Mouse (Mus musculus) liver, embryonic 13.5 days (tissue): ENCODE measurements around the gene Ptk6. TPM values are rescaled to one million over a fixed set of nuclear protein-coding genes. Genes with fewer than 3 reads are reported as not detected.

Source experiments
- ATAC-seq: fragments of 200-750 bp; cut with Nextera tagmentation; 2 replicates; pipeline ENCODE4 v1.8.0; 2017; ENCODE audit warnings: low read depth, mild to moderate bottlenecking, moderate number of reproducible peaks, moderate library complexity
- DNase-seq: peaks from one replicate; pipeline ENCODE4 v3.0.0; 2022
- H3K27ac ChIP-seq: fragments of 300-500 bp; sonication (generic); 2 replicates; pipeline ENCODE4 v1.5.1; 2015; ENCODE audit warnings: moderate library complexity, mild to moderate bottlenecking, inconsistent platforms
- H3K27me3 ChIP-seq: fragments of 300-500 bp; sonication (generic); 2 replicates; pipeline ENCODE4 v1.6.1; 2015; ENCODE audit warnings: mild to moderate bottlenecking, inconsistent platforms
- H3K36me3 ChIP-seq: fragments of 300-500 bp; sonication (generic); 2 replicates; pipeline ENCODE4 v1.6.1; 2015; ENCODE audit warnings: mild to moderate bottlenecking, inconsistent platforms
- H3K4me1 ChIP-seq: fragments of 300-500 bp; sonication (generic); replicated peaks from 2 replicates; pipeline ENCODE4 v1.6.1; 2015; ENCODE audit warnings: inconsistent platforms
- H3K4me2 ChIP-seq: fragments of 300-500 bp; sonication (generic); 2 replicates; pipeline ENCODE4 v1.6.1; 2015; ENCODE audit warnings: inconsistent platforms, mild to moderate bottlenecking, moderate library complexity
- H3K4me3 ChIP-seq: fragments of 300-500 bp; sonication (generic); replicated peaks from 2 replicates; pipeline ENCODE4 v1.5.1; 2015; ENCODE audit warnings: mild to moderate bottlenecking, inconsistent platforms
- H3K9ac ChIP-seq: fragments of 300-500 bp; sonication (generic); 2 replicates; pipeline ENCODE4 v1.6.1; 2015; ENCODE audit warnings: mild to moderate bottlenecking, inconsistent platforms
- H3K9me3 ChIP-seq: fragments of 300-500 bp; sonication (generic); replicated peaks from 2 replicates; pipeline ENCODE4 v1.6.1; 2016; ENCODE audit warnings: inconsistent platforms
- WGBS: fragments of 180-500 bp; shearing (Covaris S2); methylation state at CpG from one replicate; pipeline ENCODE4 v1.1.7; 2015; ENCODE audit not compliant: insufficient replicate concordance; 5-methylcytosine and 5-hydroxymethylcytosine counted together
- polyA plus RNA-seq: library from polyadenylated mRNA; unstranded; fragments of >200 nt; fragmentation: Nextera tagmentation; extraction: Ambion mirVana; gene quantifications from 2 replicates; pipeline ENCODE4 v1.2.1, GENCODE M21; 2015

Ptk6 gene
- polyA plus RNA-seq, 1 experiment from 2014 or later: 0.02 TPM

GRCm38 (mm10) chr2:181159091-181159514 is 43.5 kb downstream of the Ptk6 start:
- Histone ChIP-seq H3K9ac (no peak overlapping the region), H3K27ac (no peak overlapping the region), H3K27me3 (peaks cover 63% of the 10 kb centered on the region), H3K4me1 (no peaks in the 10 kb centered on the region), H3K36me3 (no peaks in the 10 kb centered on the region), H3K4me2 (no peak overlapping the region), H3K9me3 (no peaks in the 10 kb centered on the region), H3K4me3 (no peak overlapping the region)
- DNase-seq (no peak), ATAC-seq (no peak)
- 36% methylated on average over 7 of the region's 7 CpGs for WGBS

- ATAC-seq (no peak), DNase-seq (no peak)
- Histone ChIP-seq H3K4me3 (no peak overlapping the region), H3K9ac (no peak overlapping the region), H3K27me3 (peaks cover 64% of the 10 kb centered on the region), H3K9me3 (no peaks in the 10 kb centered on the region), H3K4me2 (no peak overlapping the region), H3K27ac (no peak overlapping the region), H3K36me3 (no peaks in the 10 kb centered on the region), H3K4me1 (no peaks in the 10 kb centered on the region)
- 69% methylated on average over 2 of the region's 2 CpGs for WGBS
These were observed 44.1 kb downstream of the Ptk6 start for GRCm38 (mm10) chr2:181158471-181158870.

GRCm38 (mm10) chr2:181157716-181158302 is 44.8 kb downstream of the Ptk6 start:
- Histone ChIP-seq H3K27me3 (peaks cover 70% of the 10 kb centered on the region), H3K4me1 (no peaks in the 10 kb centered on the region), H3K4me2 (no peak overlapping the region), H3K27ac (no peak overlapping the region), H3K9me3 (no peaks in the 10 kb centered on the region), H3K4me3 (no peak overlapping the region), H3K36me3 (no peaks in the 10 kb centered on the region), H3K9ac (no peak overlapping the region)
- DNase-seq: no peak
- 40% methylated on average over 6 of the region's 6 CpGs for WGBS
- no peak for ATAC-seq

GRCm38 (mm10) chr2:181157180-181157579 is 45.4 kb downstream of the Ptk6 start:
- DNase-seq: no peak
- peaks cover 73% of the 10 kb centered on the region for H3K27me3 ChIP-seq
- H3K9me3 ChIP-seq: no peaks in the 10 kb centered on the region
- H3K4me1 ChIP-seq: no peaks in the 10 kb centered on the region
- no peak overlapping the region for H3K27ac ChIP-seq
- ATAC-seq: no peak
- H3K4me2 ChIP-seq: no peak overlapping the region
- no peak overlapping the region for H3K9ac ChIP-seq
- H3K36me3 ChIP-seq: no peaks in the 10 kb centered on the region
- no peak overlapping the region for H3K4me3 ChIP-seq
- 64% methylated on average over 4 of the region's 4 CpGs for WGBS

GRCm38 (mm10) chr2:181156248-181157121 is 46.1 kb downstream of the Ptk6 start, which contains the start of gene Eef1a2:
Gene Eef1a2 (minus strand): TSS chr2:181157014.
- no peak within 1 kb of the TSS for H3K4me2 ChIP-seq
- no peak within 1 kb of the TSS for H3K4me3 ChIP-seq
- no peaks in the 10 kb centered on the region for H3K9me3 ChIP-seq
- peaks cover 68% of the 10 kb centered on the region for H3K27me3 ChIP-seq
- H3K36me3 ChIP-seq: no peaks in the 10 kb centered on the region
- WGBS: 5% methylated on average over 55 of the region's 55 CpGs
- H3K27ac ChIP-seq: no peak within 1 kb of the TSS
- DNase-seq (no peak), ATAC-seq (no peak)
- no peaks in the 10 kb centered on the region for H3K4me1 ChIP-seq
- H3K9ac ChIP-seq: no peak within 1 kb of the TSS

- H3K9ac ChIP-seq: no peak overlapping the region
- H3K4me3 ChIP-seq: no peak overlapping the region
- ATAC-seq: no peak
- peaks cover 74% of the 10 kb centered on the region for H3K27me3 ChIP-seq
- WGBS: 45% methylated on average over 4 of the region's 4 CpGs
- no peaks in the 10 kb centered on the region for H3K9me3 ChIP-seq
- no peaks in the 10 kb centered on the region for H3K36me3 ChIP-seq
- no peaks in the 10 kb centered on the region for H3K4me1 ChIP-seq
- DNase-seq: no peak
- H3K4me2 ChIP-seq: no peak overlapping the region
- no peak overlapping the region for H3K27ac ChIP-seq
These were observed 46.8 kb downstream of the Ptk6 start for GRCm38 (mm10) chr2:181155801-181156200.

- Histone ChIP-seq H3K4me3 (no peak overlapping the region), H3K27ac (no peak overlapping the region), H3K4me1 (no peaks in the 10 kb centered on the region), H3K36me3 (no peaks in the 10 kb centered on the region), H3K27me3 (peaks cover 82% of the 10 kb centered on the region), H3K4me2 (no peak overlapping the region), H3K9me3 (no peaks in the 10 kb centered on the region), H3K9ac (no peak overlapping the region)
- 55% methylated on average over 8 of the region's 8 CpGs for WGBS
- ATAC-seq: no peak
- DNase-seq: no peak
These were observed 47.7 kb downstream of the Ptk6 start for GRCm38 (mm10) chr2:181154831-181155415.

GRCm38 (mm10) chr2:181154361-181154760 is 48.2 kb downstream of the Ptk6 start:
- no peak overlapping the region for H3K9ac ChIP-seq
- DNase-seq (no peak), ATAC-seq (no peak)
- H3K27me3 ChIP-seq: peaks cover 83% of the 10 kb centered on the region
- H3K4me3 ChIP-seq: no peak overlapping the region
- 70% methylated on average over 3 of the region's 3 CpGs for WGBS
- no peak overlapping the region for H3K27ac ChIP-seq
- no peaks in the 10 kb centered on the region for H3K36me3 ChIP-seq
- H3K4me2 ChIP-seq: no peak overlapping the region
- H3K9me3 ChIP-seq: no peaks in the 10 kb centered on the region
- H3K4me1 ChIP-seq: no peaks in the 10 kb centered on the region

GRCm38 (mm10) chr2:181153837-181154236 is 48.8 kb downstream of the Ptk6 start:
- Histone ChIP-seq H3K9me3 (no peaks in the 10 kb centered on the region), H3K9ac (no peak overlapping the region), H3K36me3 (no peaks in the 10 kb centered on the region), H3K4me3 (no peak overlapping the region), H3K27me3 (peaks cover 84% of the 10 kb centered on the region), H3K4me2 (no peak overlapping the region), H3K4me1 (no peaks in the 10 kb centered on the region), H3K27ac (no peak overlapping the region)
- WGBS: 4% methylated on average over 1 of the region's 1 CpGs
- ATAC-seq (no peak), DNase-seq (no peak)

GRCm38 (mm10) chr2:181153131-181153530 is 49.5 kb downstream of the Ptk6 start:
- H3K27ac ChIP-seq: no peak overlapping the region
- no peaks in the 10 kb centered on the region for H3K36me3 ChIP-seq
- no peaks in the 10 kb centered on the region for H3K4me1 ChIP-seq
- H3K4me2 ChIP-seq: no peak overlapping the region
- no peaks in the 10 kb centered on the region for H3K9me3 ChIP-seq
- no peak for ATAC-seq
- no peak for DNase-seq
- peaks cover 84% of the 10 kb centered on the region for H3K27me3 ChIP-seq
- no peak overlapping the region for H3K9ac ChIP-seq
- no peak overlapping the region for H3K4me3 ChIP-seq
- WGBS: 59% methylated on average over 1 of the region's 1 CpGs

GRCm38 (mm10) chr2:181152701-181153100 is 49.9 kb downstream of the Ptk6 start:
- H3K27me3 ChIP-seq: peaks cover 84% of the 10 kb centered on the region

More at GRCm38 (mm10) chr2:181152701-181153100, 49.9 kb downstream of the Ptk6 start:
- WGBS: 82% methylated on average over 17 of the region's 17 CpGs
- DNase-seq (no peak), ATAC-seq (no peak)
- Histone ChIP-seq H3K4me3 (no peak overlapping the region), H3K9me3 (no peaks in the 10 kb centered on the region), H3K27ac (no peak overlapping the region), H3K4me1 (peaks cover 4% of the 10 kb centered on the region; the same call in 1 of the 2 replicates), H3K36me3 (no peaks in the 10 kb centered on the region), H3K9ac (no peak overlapping the region), H3K4me2 (no peak overlapping the region)
